ENCODE assay signal across 16 mouse cellular contexts in genomic region chr15:84861911-84862310, GRCm38 (mm10). TPM values are rescaled to one million over a fixed set of nuclear protein-coding genes. Genes with fewer than 3 reads are reported as not detected.
"Had no signal": no experiment of that assay in that cellular context is flagged by ENCODE, and none has a peak within 500 bp of the region (broad histone marks: within the 10 kb centered on the region; RNA-seq: fewer than 3 reads in every experiment).

No protein-coding gene starts in this region.

- H3K4me2 ChIP-seq: limb, embryonic 12.5 days; liver, embryonic 13.5 days; lung, embryonic 15.5 days; midbrain, embryonic 12.5 days; neural tube, embryonic 13.5 days had no signal

- H3K27me3 ChIP-seq: neural tube, embryonic 13.5 days had no signal

- H3K4me3 ChIP-seq: limb, embryonic 12.5 days; liver, embryonic 13.5 days; lung, embryonic 15.5 days; midbrain, embryonic 12.5 days; neural tube, embryonic 13.5 days had no signal

- ATAC-seq: hindbrain, postnatal 0 days; liver, postnatal 0 days; midbrain, embryonic 16.5 days had no signal

- H3K36me3 ChIP-seq: limb, embryonic 12.5 days; liver, embryonic 13.5 days; lung, embryonic 15.5 days; midbrain, embryonic 12.5 days; neural tube, embryonic 13.5 days had no signal

- H3K9ac ChIP-seq: limb, embryonic 12.5 days; liver, embryonic 13.5 days; liver, postnatal 0 days; lung, embryonic 15.5 days; midbrain, embryonic 12.5 days; neural tube, embryonic 13.5 days had no signal

- H3K4me1 ChIP-seq: liver, embryonic 13.5 days had no signal

- DNase-seq: kidney, adult 18-20 months; kidney, postnatal 10 days; kidney, postnatal 4 days; liver; liver, embryonic 13.5 days; liver, postnatal 0 days; lung, postnatal 14 days; spleen, adult 18-20 months; thymus, adult 2 months; thymus, postnatal 25 days had no signal

- H3K9me3 ChIP-seq: limb, embryonic 12.5 days; liver, embryonic 13.5 days; lung, embryonic 15.5 days; midbrain, embryonic 12.5 days; neural tube, embryonic 13.5 days had no signal

- H3K27ac ChIP-seq: hindbrain, postnatal 0 days; limb, embryonic 12.5 days; liver, embryonic 13.5 days; lung, embryonic 15.5 days; midbrain, embryonic 12.5 days; neural tube, embryonic 13.5 days had no signal

RNA-seq across cellular contexts. Expression of gene Phf21b, which starts 6.1 kb away (rescaled TPM):
- polyA plus RNA-seq: liver, postnatal 0 days had no signal
